Mouse (Mus musculus): ENCODE measurements around the gene Myadm.
A peak's percentile ranks its signal among the peaks of the same experiment; 100 is the strongest.
"Not testable (repeated sequence)": the region's sequence is repeated elsewhere in the genome, so short reads cannot be mapped to it uniquely, and the experiment has no call there.

Myadm gene

DNA sequence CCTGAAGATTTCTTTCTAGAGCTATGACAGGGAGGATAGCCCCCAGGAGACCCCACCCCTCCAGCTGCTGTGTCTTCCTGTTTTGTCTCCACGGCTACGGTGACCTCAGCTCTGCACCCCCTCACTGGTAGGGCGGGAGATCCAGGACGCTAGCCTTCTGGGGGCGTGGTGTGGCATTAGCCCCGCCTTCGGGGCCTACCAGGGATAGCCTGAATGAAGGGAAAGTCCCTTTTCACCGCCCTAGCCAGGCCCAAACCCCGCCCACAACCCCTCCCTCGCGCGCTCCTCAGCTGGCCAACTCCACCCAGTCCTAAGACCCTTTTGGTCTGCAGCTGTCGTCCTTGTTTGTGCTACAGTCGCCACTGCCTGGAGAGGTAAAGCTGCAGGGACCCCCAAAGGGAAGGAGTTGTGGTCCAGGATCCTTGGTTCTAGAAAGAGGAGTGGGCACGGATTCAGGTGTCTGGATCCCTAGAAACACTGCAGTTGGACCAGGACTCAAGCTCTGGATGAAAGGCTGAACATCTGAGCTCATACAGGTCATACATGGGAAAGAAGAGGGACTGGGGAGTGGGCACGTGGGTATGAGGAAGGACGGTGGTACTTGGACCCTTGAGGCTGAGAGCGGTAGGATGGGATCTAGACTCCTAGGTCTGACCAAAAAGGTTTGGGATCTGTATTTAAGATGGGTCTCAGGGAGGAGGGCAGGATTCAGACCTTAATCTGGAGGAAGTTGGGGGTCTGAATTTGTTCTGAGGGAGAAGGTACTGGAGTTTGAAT lies 1.6 kb downstream of the Myadm start:
- peak; percentile 79 for DNase-seq (ENCODE audit: extremely low spot score, low read depth, low spot score)

DNA sequence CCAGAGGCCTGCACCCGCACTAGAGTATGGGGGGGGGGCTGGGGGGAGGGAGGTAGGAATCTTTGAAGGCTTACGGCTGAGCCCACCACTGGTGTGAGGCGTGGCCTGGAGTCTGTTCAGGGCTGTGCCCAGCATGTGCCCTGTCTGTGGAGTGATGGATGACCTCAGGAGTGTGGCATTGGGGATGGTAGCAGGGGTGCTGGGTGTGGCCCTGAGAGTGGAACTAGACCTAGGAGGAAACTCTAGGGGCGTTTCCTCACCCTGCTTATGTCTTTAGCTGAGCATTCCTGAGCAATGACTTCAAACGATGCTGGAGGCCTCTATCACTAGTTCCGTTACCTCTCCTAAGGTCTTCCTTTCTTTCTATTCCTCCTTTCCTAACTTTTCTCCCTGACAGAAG lies 2.3 kb downstream of the Myadm start:
- no peak for DNase-seq (ENCODE audit: extremely low spot score, low read depth, low spot score)

DNA sequence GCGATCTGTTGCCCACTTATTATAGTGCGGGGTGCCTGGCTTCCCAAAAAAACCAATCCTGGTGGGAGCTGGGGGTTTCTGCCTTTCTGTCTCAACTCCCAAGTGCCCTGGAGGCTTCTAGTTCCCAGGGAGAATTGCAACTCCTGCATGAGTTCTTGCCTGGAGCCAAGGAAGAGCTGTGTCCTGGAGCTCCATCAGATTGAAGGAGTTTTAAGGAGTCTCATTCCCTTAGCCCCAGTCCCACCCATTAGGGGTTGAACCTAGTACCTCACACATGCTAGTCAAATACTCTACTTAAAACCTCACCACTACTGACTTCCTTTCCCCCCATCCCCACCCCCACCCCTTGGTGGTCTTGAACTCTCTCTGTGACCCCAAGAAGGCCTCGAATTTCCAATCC lies 2.9 kb downstream of the Myadm start:
- no peak for DNase-seq (ENCODE audit: extremely low spot score, low read depth, low spot score)

DNA sequence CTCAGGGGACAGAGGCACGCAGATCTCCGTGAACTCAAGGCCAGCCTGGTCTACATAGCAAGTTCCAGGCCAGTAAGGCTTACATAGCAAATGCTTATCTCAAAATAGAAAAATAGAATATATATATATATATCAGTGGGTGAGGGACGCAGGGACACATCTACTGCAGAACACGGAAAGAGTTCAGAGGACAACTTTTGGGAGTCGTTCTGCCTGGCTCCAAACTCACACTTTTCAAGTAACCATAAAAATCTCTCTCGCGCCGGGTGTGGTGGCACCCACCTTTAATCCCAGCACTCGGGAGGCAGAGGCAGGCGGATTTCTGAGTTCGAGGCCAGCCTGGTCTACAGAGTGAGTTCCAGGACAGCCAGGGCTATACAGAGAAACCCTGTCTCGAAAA lies 3.4 kb downstream of the Myadm start:
- DNase-seq (ENCODE audit: extremely low spot score, low read depth, low spot score), result not testable (repeated sequence)

DNA sequence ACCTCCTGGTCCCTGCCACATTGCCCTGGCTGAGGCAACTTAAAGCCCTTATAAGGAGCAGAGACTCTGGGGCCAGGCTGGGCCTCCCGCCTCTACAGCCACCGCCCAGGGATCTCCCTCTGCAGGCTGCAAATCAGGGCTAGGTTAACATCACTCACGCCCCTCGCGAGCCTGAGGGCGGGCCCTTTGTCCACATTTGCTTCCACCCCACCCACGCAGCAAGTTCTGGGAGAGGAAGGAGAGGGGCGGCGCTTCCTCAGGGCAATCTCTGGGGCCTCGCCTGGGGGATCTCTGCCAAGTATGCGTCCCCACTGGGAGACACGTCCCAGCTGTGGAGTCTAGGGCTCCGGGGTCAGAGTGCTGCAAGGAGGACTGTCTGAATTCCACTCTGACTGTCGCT lies 3.9 kb downstream of the Myadm start:
- DNase-seq (ENCODE audit: extremely low spot score, low read depth, low spot score), result no peak

DNA sequence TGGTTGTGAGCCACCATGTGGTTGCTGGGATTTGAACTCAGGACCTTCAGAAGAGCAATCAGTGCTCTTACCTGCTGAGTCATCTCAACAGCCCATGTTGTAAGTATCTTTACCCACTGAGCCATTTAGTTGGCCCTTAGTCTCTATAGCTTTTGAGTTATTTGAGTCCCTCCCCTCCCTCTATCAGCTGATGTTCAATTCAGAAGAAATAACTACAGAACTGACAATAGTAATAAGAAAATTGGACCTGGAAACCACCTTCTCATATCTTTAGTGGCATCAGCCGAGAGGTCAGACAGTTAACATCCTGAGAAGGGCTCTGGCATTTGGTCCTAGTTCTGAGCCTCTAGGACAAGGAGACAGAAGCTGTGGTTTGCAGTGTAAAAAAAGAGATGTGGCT lies 5.9 kb downstream of the Myadm start:
- no peak for DNase-seq (ENCODE audit: extremely low spot score, low read depth, low spot score)

DNA sequence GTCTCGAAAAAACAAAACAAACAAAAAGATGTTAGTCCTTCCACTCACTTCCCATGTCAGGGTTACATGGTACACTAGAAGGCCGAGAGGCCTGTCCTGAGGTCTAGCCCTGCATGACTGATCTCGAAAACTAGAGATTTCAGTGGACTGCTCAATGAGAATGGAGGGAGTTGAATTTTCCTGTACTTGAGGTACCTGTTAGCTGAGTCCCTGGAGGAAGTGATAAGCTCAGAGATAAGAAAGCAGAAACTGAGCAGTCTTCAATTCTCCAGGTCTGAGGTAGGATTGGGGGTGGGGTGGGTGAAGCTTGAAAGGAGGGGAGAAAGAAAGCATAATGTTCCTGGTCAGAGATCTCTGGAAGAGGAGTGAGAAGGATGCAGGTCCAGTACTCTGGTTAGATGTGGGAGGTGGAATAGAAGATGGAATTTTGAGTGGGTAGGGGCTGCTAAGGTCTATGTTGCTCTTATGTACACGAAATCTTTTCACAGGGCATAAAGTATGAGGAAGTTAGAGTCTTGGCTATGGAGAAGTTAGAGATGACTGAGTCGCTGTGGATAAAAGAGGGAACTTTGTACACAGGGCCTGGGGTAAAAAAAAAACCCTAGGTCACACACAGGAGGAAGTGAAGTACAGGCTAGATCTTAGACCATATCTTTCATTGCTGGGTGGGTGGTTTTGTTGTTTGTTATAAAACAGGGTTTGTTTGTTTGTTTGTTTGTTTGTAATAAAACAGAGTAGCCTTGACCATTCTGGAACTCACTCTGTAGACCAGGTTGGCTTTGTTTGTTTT lies 6.6 kb downstream of the Myadm start:
- DNase-seq (ENCODE audit: extremely low spot score, low read depth, low spot score), result no peak

DNA sequence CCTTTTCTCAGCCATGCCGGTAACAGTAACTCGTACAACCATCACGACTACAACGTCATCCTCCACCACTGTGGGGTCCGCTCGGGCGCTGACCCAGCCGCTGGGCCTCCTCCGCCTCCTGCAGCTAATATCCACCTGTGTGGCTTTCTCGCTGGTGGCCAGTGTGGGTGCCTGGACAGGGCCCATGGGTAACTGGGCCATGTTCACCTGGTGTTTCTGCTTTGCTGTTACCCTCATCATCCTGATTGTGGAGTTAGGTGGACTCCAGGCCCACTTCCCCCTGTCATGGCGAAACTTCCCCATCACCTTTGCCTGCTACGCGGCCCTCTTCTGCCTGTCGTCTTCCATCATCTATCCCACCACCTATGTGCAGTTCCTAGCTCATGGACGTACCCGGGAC lies 7.8 kb downstream of the Myadm start:
- DNase-seq (ENCODE audit: extremely low spot score, low read depth, low spot score), result no peak

DNA sequence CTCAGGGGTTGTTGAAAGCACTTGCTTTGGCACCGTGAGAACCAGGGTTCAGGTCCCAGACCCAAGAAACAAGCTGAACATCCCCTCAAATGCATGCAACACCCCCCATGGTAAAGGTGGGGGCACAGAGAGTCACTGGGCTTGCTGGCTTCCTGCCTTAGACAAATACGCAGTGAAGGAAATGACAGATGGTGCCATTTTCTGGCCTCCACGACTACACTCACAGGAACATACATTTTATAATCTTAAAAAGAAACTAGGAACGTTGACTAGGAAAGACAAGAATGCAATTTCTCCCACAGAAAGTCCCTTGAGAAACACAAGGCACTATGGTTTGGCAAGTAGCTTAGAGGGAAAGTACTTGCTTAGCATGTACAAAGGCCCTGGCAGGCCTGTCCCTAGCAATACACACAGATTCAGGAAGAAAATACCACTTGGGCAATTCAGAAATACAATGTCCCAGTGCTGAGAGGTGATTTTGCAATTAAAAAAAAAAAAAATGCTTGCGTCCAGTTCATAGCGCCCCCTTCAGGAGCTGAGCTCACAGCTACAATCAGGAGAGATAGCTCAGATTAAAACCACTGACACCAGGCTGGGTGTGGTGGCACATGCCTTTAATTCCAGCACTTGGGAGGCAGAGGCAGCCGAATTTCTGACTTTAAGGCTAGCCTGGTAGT lies 11.2 kb downstream of the Myadm start:
- DNase-seq (ENCODE audit: extremely low spot score, low read depth, low spot score), result no peak

DNA sequence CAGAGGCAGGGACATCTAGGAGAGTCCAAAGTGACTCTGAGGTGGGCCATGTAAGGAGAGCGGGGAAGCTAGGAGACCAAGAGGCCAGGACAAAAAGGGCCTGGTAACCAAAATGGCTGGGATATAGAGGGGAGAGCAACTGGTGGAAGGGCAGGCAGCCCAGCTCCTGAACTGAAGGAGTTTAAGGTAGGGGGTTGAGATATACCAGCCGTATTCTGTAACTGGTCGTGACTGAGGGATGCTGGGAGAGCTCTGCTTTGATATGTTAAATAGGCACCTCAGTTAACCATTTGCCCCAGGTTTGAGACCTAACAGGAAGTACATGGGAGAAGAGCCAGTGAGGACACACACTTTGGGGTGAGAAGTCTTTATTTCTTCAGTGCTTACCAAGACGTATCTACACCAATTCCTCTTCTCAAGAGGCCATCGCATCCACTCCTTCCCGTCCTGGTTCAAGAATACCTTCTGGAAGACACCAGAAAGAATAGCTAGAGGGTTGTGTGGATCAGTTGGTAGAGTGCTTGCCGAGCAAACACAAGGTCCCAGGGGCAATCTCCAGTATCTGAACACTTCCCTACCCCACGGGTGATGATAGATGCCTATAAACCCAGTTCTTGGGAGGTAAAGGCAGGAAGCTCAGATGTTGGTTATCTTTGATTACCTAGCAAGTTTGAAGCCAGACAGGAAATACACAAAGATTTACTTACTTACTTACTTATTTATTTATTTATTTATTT lies 12.2 kb downstream of the Myadm start:
- no peak for DNase-seq (ENCODE audit: extremely low spot score, low read depth, low spot score)

DNA sequence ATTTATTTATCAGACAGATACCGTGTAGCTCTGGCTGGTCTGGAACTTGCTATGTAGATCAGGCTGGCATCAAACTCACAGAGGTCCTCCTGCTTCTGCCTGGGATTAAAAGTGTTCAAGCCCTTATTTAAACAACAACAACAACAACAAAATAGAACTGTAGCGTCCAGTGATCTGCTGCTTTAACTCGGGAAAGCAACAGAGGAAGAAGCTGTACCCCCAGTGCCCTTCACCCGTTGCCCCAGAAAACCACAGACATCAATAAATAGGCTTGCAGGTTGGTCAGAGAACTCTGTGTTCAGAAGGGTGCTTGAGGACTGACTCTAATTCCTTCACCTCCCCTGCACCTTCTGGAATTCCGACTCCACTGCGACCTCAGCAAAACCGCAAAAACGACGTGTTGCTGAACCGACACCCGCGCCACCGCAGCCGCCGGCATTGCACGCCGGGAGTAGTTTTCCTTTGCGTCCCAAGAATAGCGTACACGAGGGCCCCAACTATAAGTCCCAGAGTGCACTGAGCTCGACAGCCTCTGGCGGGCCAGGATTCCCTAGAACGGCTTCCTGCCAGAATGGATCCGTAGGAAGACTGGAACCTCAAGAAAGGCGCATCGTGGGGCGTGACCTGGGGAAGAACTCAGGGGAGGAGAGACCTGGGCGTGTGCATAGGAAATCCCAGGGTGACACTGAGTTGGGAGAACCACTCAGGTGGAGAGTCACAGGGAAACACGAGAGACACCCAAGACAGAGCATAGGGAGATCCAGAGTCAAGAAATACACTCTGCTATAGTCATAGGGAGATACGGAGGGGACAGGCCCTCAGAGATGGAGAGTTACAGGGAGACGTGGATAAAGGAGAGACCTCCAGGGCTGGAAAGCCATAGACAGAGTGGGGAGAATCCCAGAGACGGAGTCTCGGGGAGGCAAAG lies 13.0 kb downstream of the Myadm start:
- DNase-seq (ENCODE audit: extremely low spot score, low read depth, low spot score), result no peak

DNA sequence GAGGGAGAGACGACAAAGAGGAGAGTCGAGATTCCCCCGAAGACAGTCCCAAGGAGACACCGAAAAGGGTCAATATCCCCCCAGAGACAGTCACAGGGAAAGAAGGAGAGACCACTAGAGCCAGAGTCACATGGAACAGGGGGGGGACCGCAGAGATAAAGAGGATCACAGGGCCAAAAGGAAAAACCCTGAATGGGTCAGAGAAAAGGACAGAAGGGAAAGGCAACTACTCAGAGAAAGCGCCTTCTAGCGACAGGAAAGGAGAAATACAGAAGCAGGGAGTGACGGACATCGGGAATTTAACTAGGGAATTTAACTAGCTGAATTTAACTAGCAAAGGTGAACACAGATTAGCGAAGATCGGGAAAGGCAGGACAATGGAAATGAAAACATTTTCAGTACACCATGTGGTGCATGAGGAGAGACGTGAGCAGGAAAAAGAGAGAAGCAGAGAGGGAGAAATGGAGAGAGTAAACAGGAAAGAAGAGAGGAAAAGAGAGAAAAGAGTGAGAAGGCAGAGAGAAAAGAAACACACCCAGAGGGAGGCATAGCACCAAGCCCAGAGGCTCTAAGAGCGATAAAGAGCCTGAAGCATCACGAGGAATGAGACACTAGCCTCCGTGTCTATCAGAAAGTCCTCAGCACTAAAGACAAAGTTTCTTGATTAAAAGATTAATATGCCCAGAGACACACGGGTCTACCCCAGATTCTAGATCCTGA lies 13.8 kb downstream of the Myadm start:
- DNase-seq (ENCODE audit: extremely low spot score, low read depth, low spot score), result no peak

DNA sequence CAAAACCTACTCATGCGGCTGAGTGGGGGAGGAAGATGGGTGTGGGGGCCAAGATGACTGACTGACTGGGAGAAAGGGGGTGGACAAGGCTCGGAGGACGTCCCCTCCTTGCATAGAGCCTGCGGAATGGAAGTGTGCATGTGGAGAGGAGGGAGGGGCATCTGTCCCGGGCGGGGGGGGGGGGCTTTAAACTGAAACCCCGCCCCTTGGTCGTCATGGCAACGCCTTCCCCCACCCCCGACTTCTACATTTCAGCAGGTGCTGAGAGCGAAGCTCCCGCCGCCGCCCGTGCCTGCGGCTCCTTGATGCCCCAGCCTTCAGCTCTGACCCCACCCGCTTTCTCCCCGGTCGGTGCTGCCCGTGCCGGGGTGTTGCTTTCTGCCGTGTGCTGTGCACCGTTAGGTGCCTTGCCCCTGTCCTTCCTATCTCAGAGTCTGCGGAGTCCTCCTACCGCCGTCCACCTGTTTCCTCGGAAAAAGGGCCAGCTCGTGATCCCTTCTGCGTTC lies 14.4 kb downstream of the Myadm start:
- no peak for DNase-seq (ENCODE audit: extremely low spot score, low read depth, low spot score)

DNA sequence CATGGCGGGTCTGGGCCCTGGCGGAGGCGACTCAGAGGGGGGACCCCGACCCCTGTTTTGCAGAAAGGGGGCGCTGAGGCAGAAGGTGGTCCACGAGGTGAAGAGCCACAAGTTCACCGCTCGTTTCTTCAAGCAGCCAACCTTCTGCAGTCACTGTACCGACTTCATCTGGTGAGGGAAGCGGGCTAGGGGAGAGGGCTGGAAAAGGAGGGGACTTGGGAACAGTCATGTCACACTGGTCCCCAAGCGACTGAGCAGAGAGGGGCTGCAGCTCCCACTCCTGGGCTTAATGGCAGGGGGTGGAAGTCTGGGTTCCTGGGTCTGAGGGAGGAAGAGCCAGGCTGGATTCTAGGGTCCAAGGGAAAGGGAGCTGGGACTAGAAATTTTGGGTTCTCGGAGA lies 14.9 kb downstream of the Myadm start:
- DNase-seq (ENCODE audit: extremely low spot score, low read depth, low spot score), result no peak

DNA sequence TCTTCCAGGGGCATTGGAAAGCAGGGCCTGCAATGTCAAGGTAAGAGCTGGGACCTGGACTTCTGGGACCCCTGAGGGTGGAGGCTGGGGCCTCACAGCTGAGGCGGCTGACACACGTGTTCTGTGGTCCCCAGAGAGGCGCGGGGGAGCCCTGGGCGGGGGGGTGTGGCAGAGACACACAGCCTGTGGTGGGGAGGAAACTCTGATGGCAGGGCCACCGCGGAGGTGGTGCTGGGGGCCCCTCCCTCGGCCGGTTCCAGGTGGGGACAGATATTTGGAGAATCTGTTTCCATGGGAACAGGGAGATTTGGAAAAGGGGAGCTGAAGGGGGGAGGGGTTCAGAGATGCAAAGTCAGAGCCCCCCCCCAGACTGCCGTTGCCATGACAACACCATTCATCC lies 15.4 kb downstream of the Myadm start:
- no peak for DNase-seq (ENCODE audit: extremely low spot score, low read depth, low spot score)

DNA sequence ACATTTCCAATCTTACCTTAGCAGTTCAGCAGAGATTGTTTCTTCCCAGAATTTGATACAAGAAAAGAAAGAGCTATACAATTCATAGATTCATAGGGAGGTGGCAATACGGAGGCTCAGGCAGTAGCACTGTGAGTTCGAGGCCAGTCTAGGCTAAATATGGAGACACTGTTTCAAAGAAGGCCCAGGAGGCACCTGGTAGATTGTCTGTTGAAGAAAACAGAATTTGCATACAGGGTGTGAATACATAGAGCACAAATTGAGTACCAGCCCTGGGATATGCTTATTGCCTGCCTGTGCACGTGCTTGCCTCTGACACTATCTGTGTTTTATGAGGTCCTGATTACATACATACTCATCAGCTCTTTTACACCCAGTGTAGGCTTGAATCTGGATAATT lies 17.5 kb downstream of the Myadm start:
- DNase-seq (ENCODE audit: extremely low spot score, low read depth, low spot score), result no peak

DNA sequence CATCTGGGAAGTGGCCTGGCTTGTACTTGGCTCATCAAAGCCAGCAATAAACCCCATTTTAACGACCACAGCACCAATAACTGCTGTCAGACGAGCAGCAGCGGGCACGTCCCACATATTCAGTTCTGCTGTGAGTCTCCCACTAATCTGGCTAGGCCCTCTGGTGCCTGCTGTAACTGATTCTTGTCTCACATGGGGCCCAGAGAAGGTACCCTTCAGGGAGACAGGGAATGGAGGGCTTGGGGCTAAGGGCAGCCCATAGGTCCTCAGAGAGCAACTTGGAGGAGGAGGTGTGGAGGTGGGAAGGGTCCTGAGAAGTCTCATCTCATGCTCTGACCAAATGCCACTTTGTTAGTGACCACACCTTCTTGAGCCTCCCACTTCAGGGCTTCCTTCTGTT lies 19.8 kb downstream of the Myadm start:
- no peak for DNase-seq (ENCODE audit: extremely low spot score, low read depth, low spot score)

DNA sequence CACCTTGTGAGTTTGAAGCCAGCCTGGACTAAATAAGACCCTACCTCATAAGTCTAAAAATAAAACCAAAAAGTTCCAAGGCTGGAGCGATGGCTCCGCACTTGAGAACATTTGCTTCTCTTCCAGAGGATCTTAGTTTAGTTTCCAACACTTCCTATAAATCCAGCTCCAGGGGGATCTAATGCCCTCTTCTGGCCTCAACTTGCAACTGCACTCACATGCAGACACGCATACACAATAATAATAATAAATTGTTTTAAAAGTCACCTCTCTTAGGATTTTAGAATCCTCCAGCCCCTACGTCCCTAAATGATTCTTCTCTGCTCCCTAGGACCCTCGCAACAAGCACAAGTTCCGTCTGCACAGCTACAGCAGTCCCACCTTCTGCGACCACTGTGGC lies 21.4 kb downstream of the Myadm start:
- DNase-seq (ENCODE audit: extremely low spot score, low read depth, low spot score), result no peak

DNA sequence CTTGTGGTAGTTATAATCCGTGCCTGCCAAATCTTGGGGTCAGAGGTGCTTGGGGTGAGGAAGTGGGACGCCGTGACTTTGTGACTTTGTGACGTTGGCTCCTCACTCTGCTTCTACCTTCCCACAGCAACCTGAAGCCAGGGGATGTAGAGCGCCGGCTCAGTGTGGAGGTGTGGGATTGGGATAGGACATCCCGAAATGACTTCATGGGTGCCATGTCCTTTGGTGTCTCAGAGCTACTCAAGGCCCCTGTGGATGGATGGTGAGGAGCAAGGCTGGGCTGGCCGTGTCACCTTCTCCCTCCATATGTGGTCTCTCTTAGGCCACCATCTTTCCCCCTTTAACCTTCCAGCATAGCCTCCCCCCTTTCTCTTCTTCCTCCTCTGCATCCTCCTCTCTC lies 24.7 kb downstream of the Myadm start:
- DNase-seq (ENCODE audit: extremely low spot score, low read depth, low spot score), result no peak

All from hindlimb bud, embryonic 11.5 days (tissue).